Mouse (Mus musculus): ENCODE measurements around the gene Adcy2.
A peak's percentile ranks its signal among the peaks of the same experiment; 100 is the strongest.

The Adcy2 gene

GRCm38 (mm10) chr13:68973143-68973542 is 26.2 kb downstream of the Adcy2 start:
- DNase-seq (ENCODE audit: extremely low spot score, low read depth, low spot score) = no peak

GRCm38 (mm10) chr13:68961580-68961979 is 37.8 kb downstream of the Adcy2 start:
- DNase-seq (ENCODE audit: extremely low spot score, low read depth, low spot score) = no peak

GRCm38 (mm10) chr13:68960513-68960912 is 38.8 kb downstream of the Adcy2 start:
- DNase-seq (ENCODE audit: extremely low spot score, low read depth, low spot score) = no peak

- no peak for DNase-seq (ENCODE audit: extremely low spot score, low read depth, low spot score)
These were observed 39.9 kb downstream of the Adcy2 start for GRCm38 (mm10) chr13:68959406-68959805.

- DNase-seq (ENCODE audit: extremely low spot score, low read depth, low spot score) = no peak
These were observed 56.6 kb downstream of the Adcy2 start for GRCm38 (mm10) chr13:68942735-68943134.

- DNase-seq (ENCODE audit: extremely low spot score, low read depth, low spot score) = no peak
These were observed 57.9 kb downstream of the Adcy2 start for GRCm38 (mm10) chr13:68941429-68941828.

- DNase-seq (ENCODE audit: extremely low spot score, low read depth, low spot score) = peak; percentile 6
These were observed 67.1 kb downstream of the Adcy2 start for GRCm38 (mm10) chr13:68932283-68932647.

GRCm38 (mm10) chr13:68931602-68932282 is 67.6 kb downstream of the Adcy2 start:
- DNase-seq (ENCODE audit: extremely low spot score, low read depth, low spot score) = no peak

GRCm38 (mm10) chr13:68928469-68928868 is 70.9 kb downstream of the Adcy2 start:
- DNase-seq (ENCODE audit: extremely low spot score, low read depth, low spot score) = no peak

GRCm38 (mm10) chr13:68913666-68914288 is 85.6 kb downstream of the Adcy2 start:
- DNase-seq (ENCODE audit: extremely low spot score, low read depth, low spot score) = no peak

- no peak for DNase-seq (ENCODE audit: extremely low spot score, low read depth, low spot score)
These were observed 92.7 kb downstream of the Adcy2 start for GRCm38 (mm10) chr13:68906667-68907066.

- DNase-seq (ENCODE audit: extremely low spot score, low read depth, low spot score) = no peak
These were observed 96.6 kb downstream of the Adcy2 start for GRCm38 (mm10) chr13:68902708-68903107.

- no peak for DNase-seq (ENCODE audit: extremely low spot score, low read depth, low spot score)
These were observed 109.3 kb downstream of the Adcy2 start for GRCm38 (mm10) chr13:68889929-68890593.

- no peak for DNase-seq (ENCODE audit: extremely low spot score, low read depth, low spot score)
These were observed 130.6 kb downstream of the Adcy2 start for GRCm38 (mm10) chr13:68868776-68869175.

- DNase-seq (ENCODE audit: extremely low spot score, low read depth, low spot score) = no peak
These were observed 131.2 kb downstream of the Adcy2 start for GRCm38 (mm10) chr13:68867940-68868655.

GRCm38 (mm10) chr13:68860036-68860435 is 139.3 kb downstream of the Adcy2 start:
- no peak for DNase-seq (ENCODE audit: extremely low spot score, low read depth, low spot score)

- no peak for DNase-seq (ENCODE audit: extremely low spot score, low read depth, low spot score)
These were observed 151.1 kb downstream of the Adcy2 start for GRCm38 (mm10) chr13:68848265-68848664.

GRCm38 (mm10) chr13:68839517-68839916 is 159.8 kb downstream of the Adcy2 start:
- DNase-seq (ENCODE audit: extremely low spot score, low read depth, low spot score) = no peak

- DNase-seq (ENCODE audit: extremely low spot score, low read depth, low spot score) = no peak
These were observed 163.2 kb downstream of the Adcy2 start for GRCm38 (mm10) chr13:68836183-68836582.

GRCm38 (mm10) chr13:68835424-68836045 is 163.8 kb downstream of the Adcy2 start:
- DNase-seq (ENCODE audit: extremely low spot score, low read depth, low spot score) = no peak

- no peak for DNase-seq (ENCODE audit: extremely low spot score, low read depth, low spot score)
These were observed 167.2 kb downstream of the Adcy2 start for GRCm38 (mm10) chr13:68832141-68832540.

All from hindlimb bud, embryonic 11.5 days (tissue).